Mouse (Mus musculus) testis, adult 2 months (tissue): ENCODE measurements at regions not wholly inside any gene's neighbourhood (a gene's known extent, or its start where the extent isn't known, plus 50 kb on each side); places are given as distances from the start of the nearest gene placed in this dataset.
"Not testable (repeated sequence)": the region's sequence is repeated elsewhere in the genome, so short reads cannot be mapped to it uniquely, and the experiment has no call there.

Experiments
- H3K27ac ChIP-seq: fragments of 200-500 bp; 2 replicates; pipeline ENCODE4 v1.5.1; 2012; ENCODE audit warnings: low read depth, low read length; ENCODE audit not compliant: control insufficient read depth, insufficient read depth
- H3K27me3 ChIP-seq: fragments of 200-500 bp; 2 replicates; pipeline ENCODE4 v1.6.1; 2012; ENCODE audit warnings: mild to moderate bottlenecking, low read length, moderate library complexity; ENCODE audit not compliant: control insufficient read depth, insufficient read depth
- H3K36me3 ChIP-seq: fragments of 200-500 bp; 2 replicates; pipeline ENCODE4 v1.6.1; 2012; ENCODE audit warnings: mild to moderate bottlenecking, low read length; ENCODE audit not compliant: control insufficient read depth, insufficient read depth
- H3K4me1 ChIP-seq: fragments of 200-500 bp; 2 replicates; pipeline ENCODE4 v1.6.1; 2012; ENCODE audit warnings: low read length; ENCODE audit not compliant: control insufficient read depth, insufficient read depth
- H3K4me3 ChIP-seq: fragments of 200-500 bp; 2 replicates; pipeline ENCODE4 v1.5.1; 2012; ENCODE audit warnings: low read depth, mild to moderate bottlenecking, low read length, moderate library complexity, mixed read lengths; ENCODE audit not compliant: control insufficient read depth
- CTCF ChIP-seq: fragments of 200-500 bp; IDR thresholded peaks from 2 replicates; pipeline ENCODE4 v1.5.1; 2012; ENCODE audit warnings: low read depth, mild to moderate bottlenecking, inconsistent platforms, low read length, moderate library complexity; ENCODE audit not compliant: control insufficient read depth, insufficient read depth, insufficient replicate concordance
- POLR2A ChIP-seq: fragments of 200-500 bp; IDR thresholded peaks from 2 replicates; pipeline ENCODE4 v1.6.1; 2012; ENCODE audit warnings: low read depth, mild to moderate bottlenecking, inconsistent platforms, low read length, moderate library complexity; ENCODE audit not compliant: control insufficient read depth

DNA sequence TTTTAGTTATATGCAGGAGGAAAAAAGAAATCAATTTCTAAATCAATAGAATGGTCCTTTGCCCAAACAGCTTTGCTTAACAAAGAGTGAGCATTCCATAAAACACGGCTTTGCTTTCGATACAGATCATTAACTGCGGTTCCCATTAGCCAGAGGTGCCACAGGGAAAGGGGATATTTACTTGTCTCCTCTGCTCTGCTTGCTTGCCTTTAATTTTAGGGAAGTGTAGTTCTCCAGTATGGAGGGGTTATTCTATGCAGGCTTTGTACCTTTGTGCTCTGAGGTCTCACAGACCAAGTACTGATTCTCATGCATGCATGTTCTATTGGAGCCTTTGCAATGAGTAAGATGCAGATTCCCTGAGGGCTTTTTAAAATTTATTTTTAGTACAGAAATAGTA, 520.2 kb upstream of the Stxbp6 start:
- no peak overlapping the region for H3K4me3 ChIP-seq
- no peaks in the 10 kb centered on the region for H3K27me3 ChIP-seq
- H3K36me3 ChIP-seq = no peaks in the 10 kb centered on the region
- TF ChIP-seq POLR2A (no peak), CTCF (no peak)
- H3K27ac ChIP-seq = no peak overlapping the region
- no peaks in the 10 kb centered on the region for H3K4me1 ChIP-seq

DNA sequence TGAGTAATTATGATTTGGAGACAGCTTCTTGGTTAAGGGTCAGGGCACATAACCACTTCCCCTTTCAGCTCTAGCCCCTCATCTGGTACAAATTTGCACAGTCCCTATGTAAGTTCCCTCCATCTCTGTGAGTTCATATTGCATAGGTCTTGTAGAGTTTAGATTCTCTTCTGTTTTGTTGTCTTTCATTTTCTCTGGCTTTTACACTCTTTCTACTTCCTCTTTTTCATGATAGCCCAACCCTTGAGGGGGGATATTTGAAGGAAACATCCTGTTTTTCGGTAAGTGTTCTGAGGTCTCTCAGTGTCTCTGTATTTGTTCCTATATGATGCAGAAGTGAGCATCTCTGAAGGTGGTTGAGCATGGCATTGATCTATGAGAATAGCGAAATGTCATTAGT, 515.7 kb upstream of the Stxbp6 start:
- TF ChIP-seq POLR2A (no peak), CTCF (no peak)
- Histone ChIP-seq H3K4me3 (no peak overlapping the region), H3K36me3 (no peaks in the 10 kb centered on the region), H3K27ac (no peak overlapping the region), H3K4me1 (no peaks in the 10 kb centered on the region), H3K27me3 (no peaks in the 10 kb centered on the region)

DNA sequence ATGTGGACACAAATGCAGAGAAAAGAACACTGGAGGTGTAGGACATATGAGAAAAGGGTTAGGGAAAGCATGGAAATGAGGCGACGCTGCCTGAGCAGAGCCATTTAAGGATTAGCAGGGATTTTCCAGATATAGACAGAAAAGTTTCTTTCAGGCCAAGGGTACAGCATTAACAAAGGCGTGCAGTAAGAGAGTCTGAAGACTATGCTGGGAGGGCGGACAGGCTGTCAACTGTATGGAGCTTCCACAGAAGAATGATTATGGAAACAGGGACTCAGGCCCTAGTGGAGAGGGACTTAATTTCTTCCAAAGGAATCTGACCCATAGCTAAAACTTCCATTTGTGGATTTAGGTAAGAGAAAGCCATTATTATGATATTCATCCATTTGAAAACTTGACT, 511.3 kb upstream of the Stxbp6 start:
- Histone ChIP-seq H3K36me3 (no peaks in the 10 kb centered on the region), H3K27ac (no peak overlapping the region), H3K27me3 (no peaks in the 10 kb centered on the region), H3K4me3 (no peak overlapping the region), H3K4me1 (no peaks in the 10 kb centered on the region)
- TF ChIP-seq CTCF = no peak
- TF ChIP-seq POLR2A = no peak

DNA sequence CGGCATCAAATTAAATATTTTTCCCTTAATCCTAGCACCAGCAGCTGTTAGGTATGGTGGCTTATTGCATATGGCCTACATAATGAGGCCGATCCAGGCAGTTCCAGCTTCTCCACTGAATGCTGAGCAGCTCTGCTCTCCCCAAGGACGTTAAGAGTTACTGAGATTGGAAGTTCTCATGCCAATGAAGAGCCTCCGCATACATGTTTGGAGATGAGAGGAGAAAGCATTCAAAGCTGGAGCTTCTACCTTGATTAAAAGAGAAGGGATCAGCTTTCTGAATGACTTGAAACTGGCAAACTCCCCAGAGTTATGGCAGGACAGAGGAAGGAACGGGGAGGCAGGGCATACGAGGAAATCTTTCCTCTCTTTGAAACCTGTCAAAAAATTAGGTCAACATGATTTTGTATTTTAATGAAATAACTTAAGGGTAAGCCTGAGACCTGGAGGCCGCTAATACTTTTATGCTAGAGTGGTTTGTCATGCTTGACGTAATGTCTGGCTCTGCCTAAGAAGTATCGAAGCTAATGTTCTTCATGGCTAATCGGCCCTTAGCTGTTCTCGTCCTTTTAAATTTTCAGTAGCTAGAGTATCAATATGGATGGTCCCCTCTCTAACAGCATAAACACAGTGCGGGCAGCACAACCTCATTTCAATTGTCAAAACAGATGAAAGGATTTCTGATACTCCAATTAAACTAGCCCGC, 489.0 kb upstream of the Stxbp6 start:
- no peaks in the 10 kb centered on the region for H3K27me3 ChIP-seq
- H3K4me1 ChIP-seq = no peaks in the 10 kb centered on the region
- TF ChIP-seq CTCF = no peak
- TF ChIP-seq POLR2A = no peak
- no peak overlapping the region for H3K4me3 ChIP-seq
- no peak overlapping the region for H3K27ac ChIP-seq
- no peaks in the 10 kb centered on the region for H3K36me3 ChIP-seq

DNA sequence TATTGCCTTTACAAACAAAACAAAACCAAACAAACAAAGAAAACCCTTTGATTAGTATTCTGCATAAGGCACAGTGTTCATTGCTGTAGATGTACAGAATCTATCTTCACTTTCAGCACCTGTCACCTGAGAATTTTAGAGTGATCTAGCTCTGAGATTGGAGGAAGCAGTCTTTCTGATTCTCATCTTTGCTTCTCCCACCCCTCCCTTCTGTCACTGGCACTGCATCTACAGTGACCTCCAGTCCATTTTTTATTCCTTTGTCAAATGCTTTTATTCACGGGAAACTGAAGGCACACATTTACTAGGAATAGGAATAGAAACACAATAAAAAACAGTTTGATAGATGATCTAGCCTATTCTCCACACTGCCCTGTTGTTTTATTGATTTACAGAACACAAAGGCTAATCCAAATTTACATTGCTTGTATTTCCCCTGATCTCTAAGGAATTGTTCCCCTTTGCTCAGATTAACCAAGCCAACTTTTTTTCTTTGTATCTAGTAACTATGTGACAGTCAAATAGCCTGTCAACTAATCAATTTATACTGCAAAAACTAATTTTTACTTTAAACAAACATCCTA, 488.2 kb upstream of the Stxbp6 start:
- Histone ChIP-seq H3K27me3 (no peaks in the 10 kb centered on the region), H3K27ac (no peak overlapping the region), H3K36me3 (no peaks in the 10 kb centered on the region), H3K4me3 (no peak overlapping the region), H3K4me1 (no peaks in the 10 kb centered on the region)
- no peak for TF ChIP-seq CTCF
- no peak for TF ChIP-seq POLR2A

DNA sequence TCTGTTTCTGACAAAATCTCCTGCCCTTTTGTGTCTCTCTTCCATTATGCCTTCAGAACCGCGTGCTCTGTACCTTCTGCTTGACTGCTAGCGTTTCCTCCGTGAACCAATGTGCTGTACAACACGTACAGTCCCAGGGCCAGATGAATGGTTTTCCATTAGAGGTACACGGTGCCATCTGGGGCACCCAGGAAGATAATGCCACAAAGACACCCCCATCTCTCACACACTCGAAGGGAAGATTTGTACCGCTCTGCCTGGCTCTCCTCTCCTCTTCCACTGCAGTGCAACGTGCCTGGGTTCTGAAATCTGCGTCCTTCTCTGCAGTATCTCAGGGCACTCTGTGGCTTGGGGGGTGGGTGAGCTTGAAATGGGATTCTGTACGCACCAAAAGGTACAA, 487.4 kb upstream of the Stxbp6 start:
- H3K4me1 ChIP-seq = no peaks in the 10 kb centered on the region
- H3K27ac ChIP-seq = no peak overlapping the region
- TF ChIP-seq POLR2A (no peak), CTCF (no peak)
- H3K4me3 ChIP-seq = no peak overlapping the region
- no peaks in the 10 kb centered on the region for H3K36me3 ChIP-seq
- H3K27me3 ChIP-seq = no peaks in the 10 kb centered on the region

DNA sequence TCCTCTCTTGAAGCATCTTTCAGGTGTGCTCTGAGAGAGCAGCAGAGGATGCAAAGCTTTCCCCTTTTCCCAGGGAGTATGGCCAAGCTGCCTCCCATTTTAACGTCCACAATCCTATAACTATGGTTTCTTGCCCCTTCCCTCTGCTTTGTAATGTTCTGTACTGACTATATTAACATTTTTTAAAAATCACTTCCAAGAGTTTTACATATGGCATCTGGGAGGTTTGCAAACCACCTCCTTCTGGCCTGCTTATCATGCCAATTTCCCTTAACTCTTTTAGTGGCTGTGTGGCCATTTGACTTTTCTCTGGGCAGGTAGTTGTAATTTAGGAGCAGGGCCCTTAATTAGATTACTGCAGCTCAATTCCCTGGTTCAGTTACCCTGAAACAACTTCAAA, 486.9 kb upstream of the Stxbp6 start:
- TF ChIP-seq CTCF (no peak), POLR2A (no peak)
- no peaks in the 10 kb centered on the region for H3K36me3 ChIP-seq
- H3K27me3 ChIP-seq = no peaks in the 10 kb centered on the region
- H3K4me1 ChIP-seq = no peaks in the 10 kb centered on the region
- no peak overlapping the region for H3K27ac ChIP-seq
- no peak overlapping the region for H3K4me3 ChIP-seq

DNA sequence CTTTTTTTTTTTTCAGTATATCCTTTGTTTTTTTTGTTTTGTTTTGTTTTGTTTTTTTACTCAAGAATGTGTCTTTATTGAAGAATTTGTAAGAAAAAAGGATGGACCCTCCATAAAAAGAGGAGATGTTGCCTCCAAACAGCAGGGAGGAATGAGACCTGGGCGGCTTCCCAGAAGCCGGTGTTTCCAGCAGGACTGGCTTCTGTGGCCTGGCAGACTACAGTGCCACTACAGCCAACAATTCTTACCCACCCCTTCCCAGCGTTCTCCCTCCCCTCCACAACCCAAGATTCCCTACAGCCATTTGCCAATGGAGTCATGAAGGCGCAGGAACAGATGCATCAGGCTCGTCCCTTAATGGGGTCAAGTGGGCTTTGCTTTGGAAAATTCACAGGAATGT, 475.4 kb upstream of the Stxbp6 start:
- H3K27ac ChIP-seq, H3K27me3 ChIP-seq, H3K36me3 ChIP-seq, H3K4me1 ChIP-seq, H3K4me3 ChIP-seq: not testable (repeated sequence)
